Mouse (Mus musculus) limb, embryonic 12.5 days (tissue): ENCODE measurements at regions not wholly inside any gene's neighbourhood (a gene's known extent, or its start where the extent isn't known, plus 50 kb on each side); places are given as distances from the start of the nearest gene placed in this dataset.

Experiments used
- ATAC-seq: fragments of 200-750 bp; cut with Nextera tagmentation; 2 replicates; pipeline ENCODE4 v1.8.0; 2017; ENCODE audit warnings: low read depth, moderate TSS enrichment; ENCODE audit not compliant: insufficient number of reproducible peaks, insufficient read depth, low FRiP score, low TSS enrichment
- H3K27ac ChIP-seq: fragments of 300-500 bp; sonication (generic); 2 replicates; pipeline ENCODE4 v1.5.1; 2016; ENCODE audit warnings: mild to moderate bottlenecking, moderate library complexity
- H3K27me3 ChIP-seq: fragments of 300-500 bp; sonication (generic); 2 replicates; pipeline ENCODE4 v1.6.1; 2016; ENCODE audit warnings: mild to moderate bottlenecking, moderate library complexity
- H3K36me3 ChIP-seq: fragments of 300-500 bp; sonication (generic); 2 replicates; pipeline ENCODE4 v1.6.1; 2016; ENCODE audit warnings: mild to moderate bottlenecking, moderate library complexity
- H3K4me1 ChIP-seq: fragments of 300-500 bp; sonication (generic); replicated peaks from 2 replicates; pipeline ENCODE4 v1.6.1; 2016
- H3K4me2 ChIP-seq: fragments of 300-500 bp; sonication (generic); 2 replicates; pipeline ENCODE4 v1.6.1; 2016; ENCODE audit warnings: mild to moderate bottlenecking, moderate library complexity
- H3K4me3 ChIP-seq: fragments of 300-500 bp; sonication (generic); replicated peaks from 2 replicates; pipeline ENCODE4 v1.5.1; 2016; ENCODE audit warnings: mild to moderate bottlenecking
- H3K9ac ChIP-seq: fragments of 300-500 bp; sonication (generic); replicated peaks from 2 replicates; pipeline ENCODE4 v1.6.1; 2016; ENCODE audit warnings: mild to moderate bottlenecking, moderate library complexity
- H3K9me3 ChIP-seq: fragments of 300-500 bp; sonication (generic); 2 replicates; pipeline ENCODE4 v1.6.1; 2016; ENCODE audit warnings: mild to moderate bottlenecking, moderate library complexity
- WGBS: fragments of 180-500 bp; shearing (Covaris S2); methylation state at CpG from one replicate; pipeline ENCODE4 v1.1.7; 2016; 5-methylcytosine and 5-hydroxymethylcytosine counted together

- no peak overlapping the region for H3K27ac ChIP-seq
- no peaks in the 10 kb centered on the region for H3K9me3 ChIP-seq
- no peak for ATAC-seq
- H3K9ac ChIP-seq = no peak overlapping the region
- H3K27me3 ChIP-seq = peaks cover 46% of the 10 kb centered on the region
- WGBS = 19% methylated on average over 3 of the region's 3 CpGs
- no peak overlapping the region for H3K4me3 ChIP-seq
- no peaks in the 10 kb centered on the region for H3K36me3 ChIP-seq
- H3K4me2 ChIP-seq = no peak overlapping the region
- peaks cover 8% of the 10 kb centered on the region for H3K4me1 ChIP-seq
Observed at GRCm38 (mm10) chr4:125824525-125824924, 199.8 kb upstream of the Csf3r start.

- no peak overlapping the region for H3K27ac ChIP-seq
- no peaks in the 10 kb centered on the region for H3K9me3 ChIP-seq
- no peak overlapping the region for H3K4me3 ChIP-seq
- H3K36me3 ChIP-seq = no peaks in the 10 kb centered on the region
- H3K9ac ChIP-seq = no peak overlapping the region
- no peak overlapping the region for H3K4me2 ChIP-seq
- peaks cover 8% of the 10 kb centered on the region for H3K4me1 ChIP-seq
- no peak for ATAC-seq
- H3K27me3 ChIP-seq = peaks cover 47% of the 10 kb centered on the region
- WGBS = 51% methylated on average over 5 of the region's 5 CpGs
Observed at GRCm38 (mm10) chr4:125826416-125826815, 197.9 kb upstream of the Csf3r start.

GRCm38 (mm10) chr4:125835250-125835649 lies 189.1 kb upstream of the Csf3r start:
- peak overlapping the region; percentile 21; the same call in 1 of the 2 replicates for H3K4me2 ChIP-seq

GRCm38 (mm10) chr4:125847568-125847967 lies 176.8 kb upstream of the Csf3r start:
- no peak for ATAC-seq
- no peak overlapping the region for H3K4me3 ChIP-seq

More at GRCm38 (mm10) chr4:125835250-125835649, 189.1 kb upstream of the Csf3r start:
- WGBS = under 1% methylated on average over 8 of the region's 8 CpGs
- H3K9me3 ChIP-seq = no peaks in the 10 kb centered on the region
- ATAC-seq = peak; percentile 56
- H3K27ac ChIP-seq = no peak overlapping the region
- H3K9ac ChIP-seq = no peak overlapping the region
- H3K36me3 ChIP-seq = no peaks in the 10 kb centered on the region
- H3K27me3 ChIP-seq = 0 out of 2 replicates have a peak, but pooled peaks cover 15% of the 10 kb centered on the region
- no peak overlapping the region for H3K4me3 ChIP-seq
- H3K4me1 ChIP-seq = no peaks in the 10 kb centered on the region; the same call in 1 of the 2 replicates

GRCm38 (mm10) chr4:125850300-125850699 lies 174.1 kb upstream of the Csf3r start:
- no peaks in the 10 kb centered on the region for H3K36me3 ChIP-seq
- no peak overlapping the region for H3K9ac ChIP-seq
- H3K27ac ChIP-seq = no peak overlapping the region
- no peak overlapping the region for H3K4me3 ChIP-seq
- H3K4me2 ChIP-seq = no peak overlapping the region
- peaks cover 9% of the 10 kb centered on the region; the same call in 1 of the 2 replicates for H3K27me3 ChIP-seq
- no peak for ATAC-seq
- no peaks in the 10 kb centered on the region for H3K9me3 ChIP-seq
- H3K4me1 ChIP-seq = peaks cover 8% of the 10 kb centered on the region; the same call in 1 of the 2 replicates
- WGBS = 10% methylated on average over 4 of the region's 4 CpGs

More at GRCm38 (mm10) chr4:125847568-125847967, 176.8 kb upstream of the Csf3r start:
- Histone ChIP-seq H3K4me1 (peaks cover 8% of the 10 kb centered on the region; the same call in 1 of the 2 replicates), H3K4me2 (no peak overlapping the region), H3K27ac (no peak overlapping the region), H3K36me3 (no peaks in the 10 kb centered on the region), H3K27me3 (peaks cover 14% of the 10 kb centered on the region; the same call in 1 of the 2 replicates), H3K9ac (no peak overlapping the region), H3K9me3 (no peaks in the 10 kb centered on the region)
- 88% methylated on average over 3 of the region's 3 CpGs for WGBS

GRCm38 (mm10) chr4:125852545-125852944 lies 171.8 kb upstream of the Csf3r start:
- ATAC-seq = no peak
- no peak overlapping the region for H3K4me3 ChIP-seq
- no peak overlapping the region for H3K4me2 ChIP-seq
- no peak overlapping the region for H3K27ac ChIP-seq
- peaks cover 21% of the 10 kb centered on the region for H3K4me1 ChIP-seq
- no peaks in the 10 kb centered on the region for H3K36me3 ChIP-seq
- H3K27me3 ChIP-seq = peaks cover 16% of the 10 kb centered on the region
- 68% methylated on average over 4 of the region's 4 CpGs for WGBS
- H3K9me3 ChIP-seq = no peaks in the 10 kb centered on the region
- H3K9ac ChIP-seq = no peak overlapping the region

GRCm38 (mm10) chr4:125855983-125856591 lies 168.3 kb upstream of the Csf3r start:
- 0 out of 2 replicates have a peak overlapping the region, but pooled peaks have one; percentile 0 for H3K4me2 ChIP-seq
- WGBS = 30% methylated on average over 11 of the region's 11 CpGs
- H3K36me3 ChIP-seq = no peaks in the 10 kb centered on the region
- no peak overlapping the region for H3K4me3 ChIP-seq
- H3K9ac ChIP-seq = no peak overlapping the region
- H3K4me1 ChIP-seq = peaks cover 24% of the 10 kb centered on the region
- no peak overlapping the region for H3K27ac ChIP-seq
- H3K9me3 ChIP-seq = no peaks in the 10 kb centered on the region
- no peak for ATAC-seq
- H3K27me3 ChIP-seq = peaks cover 18% of the 10 kb centered on the region

- no peaks in the 10 kb centered on the region for H3K9me3 ChIP-seq
- 0 out of 2 replicates have a peak overlapping the region, but pooled peaks have one; percentile 0 for H3K4me2 ChIP-seq
- H3K4me3 ChIP-seq = no peak overlapping the region
- H3K9ac ChIP-seq = no peak overlapping the region
- peaks cover 24% of the 10 kb centered on the region for H3K4me1 ChIP-seq
- H3K27ac ChIP-seq = no peak overlapping the region
- WGBS = 82% methylated on average over 5 of the region's 5 CpGs
- no peak for ATAC-seq
- no peaks in the 10 kb centered on the region for H3K36me3 ChIP-seq
- H3K27me3 ChIP-seq = peaks cover 18% of the 10 kb centered on the region
Observed at GRCm38 (mm10) chr4:125856781-125857180, 167.6 kb upstream of the Csf3r start.

GRCm38 (mm10) chr4:125865057-125865456 lies 159.3 kb upstream of the Csf3r start:
- peaks cover 20% of the 10 kb centered on the region for H3K4me1 ChIP-seq
- H3K27me3 ChIP-seq = 0 out of 2 replicates have a peak, but pooled peaks cover 1% of the 10 kb centered on the region
- 0 out of 2 replicates have a peak, but pooled peaks cover 3% of the 10 kb centered on the region for H3K9me3 ChIP-seq
- WGBS = 5% methylated on average over 8 of the region's 8 CpGs
- H3K27ac ChIP-seq = 0 out of 2 replicates have a peak overlapping the region, but pooled peaks have one; percentile 25
- H3K9ac ChIP-seq = no peak overlapping the region
- H3K4me2 ChIP-seq = no peak overlapping the region
- no peaks in the 10 kb centered on the region for H3K36me3 ChIP-seq
- no peak overlapping the region for H3K4me3 ChIP-seq
- 0 out of 2 replicates have a peak, but pooled peaks have one; percentile 38 for ATAC-seq

GRCm38 (mm10) chr4:125865728-125866127 lies 158.6 kb upstream of the Csf3r start:
- H3K4me2 ChIP-seq = no peak overlapping the region
- no peaks in the 10 kb centered on the region for H3K27me3 ChIP-seq
- H3K4me3 ChIP-seq = no peak overlapping the region
- ATAC-seq = no peak
- H3K4me1 ChIP-seq = peaks cover 20% of the 10 kb centered on the region
- H3K36me3 ChIP-seq = no peaks in the 10 kb centered on the region
- H3K9ac ChIP-seq = no peak overlapping the region
- no peak overlapping the region for H3K27ac ChIP-seq
- 0 out of 2 replicates have a peak, but pooled peaks cover 3% of the 10 kb centered on the region for H3K9me3 ChIP-seq
- WGBS = 57% methylated on average over 9 of the region's 9 CpGs

- Histone ChIP-seq H3K4me3 (no peak overlapping the region), H3K4me1 (0 out of 2 replicates have a peak, but pooled peaks cover 4% of the 10 kb centered on the region), H3K9me3 (no peaks in the 10 kb centered on the region), H3K4me2 (no peak overlapping the region), H3K27ac (no peak overlapping the region), H3K9ac (no peak overlapping the region), H3K27me3 (peaks cover 8% of the 10 kb centered on the region; the same call in 1 of the 2 replicates), H3K36me3 (no peaks in the 10 kb centered on the region)
- WGBS = 80% methylated on average over 13 of the region's 13 CpGs
- ATAC-seq = no peak
Observed at GRCm38 (mm10) chr4:125871211-125871610, 153.1 kb upstream of the Csf3r start.
